Mouse (Mus musculus) lung, adult 2 months (tissue): ENCODE results near the gene Gm10762.
"Not testable (repeated sequence)": the region's sequence is repeated elsewhere in the genome, so short reads cannot be mapped to it uniquely, and the experiment has no call there.

Experiments
- CTCF ChIP-seq: fragments of 200-500 bp; IDR thresholded peaks from 2 replicates; pipeline ENCODE4 v1.5.1; 2011; ENCODE audit warnings: mild to moderate bottlenecking, low read length, control low read depth; ENCODE audit not compliant: insufficient read depth
- POLR2A ChIP-seq: fragments of 200-500 bp; IDR thresholded peaks from 2 replicates; pipeline ENCODE4 v1.6.1; 2011; ENCODE audit warnings: low read depth, mild to moderate bottlenecking, control low read depth, low read length, borderline replicate concordance; ENCODE audit errors: extremely low read depth

GRCm38 (mm10) chr2:129008867-129009266 lies 41.3 kb upstream of the Gm10762 start:
- TF ChIP-seq CTCF, POLR2A: not testable (repeated sequence)
